Mouse (Mus musculus) kidney, adult 2 months (tissue): Measurements from ENCODE around the gene 1700088E04Rik.

ENCODE experiments used
- CTCF ChIP-seq: fragments of 200-500 bp; conservative IDR thresholded peaks from 2 replicates; pipeline ENCODE4 v1.5.1; 2011; ENCODE audit warnings: low read depth, mild to moderate bottlenecking, control low read depth, low read length, moderate library complexity, mixed read lengths; ENCODE audit not compliant: insufficient read depth, insufficient read length
- POLR2A ChIP-seq: fragments of 200-500 bp; IDR thresholded peaks from one replicate; pipeline ENCODE4 v1.6.1; 2011; ENCODE audit warnings: low read depth, low read length, control low read depth

GRCm38 (mm10) chr15:79133191-79133661, 7.8 kb downstream of the 1700088E04Rik start:
- TF ChIP-seq CTCF (no peak), POLR2A (no peak)
